Mouse (Mus musculus): Measurements from ENCODE around the gene Gpa33.

GRCm38 (mm10) chr1:166169713-166170112, 39.7 kb downstream of the Gpa33 start:
- TF ChIP-seq CTCF (IDR thresholded peaks at IDR 0.05; ENCODE audit: borderline replicate concordance, control insufficient read depth, extremely low read depth, insufficient read depth, low read length, poor library complexity) (no peak), POLR2A (IDR thresholded peaks at IDR 0.05; ENCODE audit: control insufficient read depth, extremely low read depth, insufficient read depth, low read length, poor library complexity) (no peak)
